Mouse (Mus musculus) neural tube, embryonic 15.5 days (tissue): Measurements from ENCODE around the gene Tmem106c. TPM values are rescaled to one million over a fixed set of nuclear protein-coding genes. Genes with fewer than 3 reads are reported as not detected.

Experiments
- ATAC-seq: fragments of 200-750 bp; cut with Nextera tagmentation; 2 replicates; pipeline ENCODE4 v1.8.0; 2017; ENCODE audit warnings: mild to moderate bottlenecking, moderate TSS enrichment, moderate library complexity; ENCODE audit not compliant: low FRiP score
- H3K27ac ChIP-seq: fragments of 300-500 bp; sonication (generic); replicated peaks from 2 replicates; pipeline ENCODE4 v1.5.1; 2015; ENCODE audit warnings: mild to moderate bottlenecking, inconsistent platforms
- H3K27me3 ChIP-seq: fragments of 300-500 bp; sonication (generic); replicated peaks from 2 replicates; pipeline ENCODE4 v1.6.1; 2015; ENCODE audit warnings: inconsistent platforms
- H3K36me3 ChIP-seq: fragments of 300-500 bp; sonication (generic); 2 replicates; pipeline ENCODE4 v1.6.1; 2015; ENCODE audit warnings: inconsistent platforms
- H3K4me1 ChIP-seq: fragments of 300-500 bp; sonication (generic); 2 replicates; pipeline ENCODE4 v1.6.1; 2015; ENCODE audit warnings: inconsistent platforms
- H3K4me2 ChIP-seq: fragments of 300-500 bp; sonication (generic); 2 replicates; pipeline ENCODE4 v1.6.1; 2015; ENCODE audit warnings: inconsistent platforms, mild to moderate bottlenecking, moderate library complexity
- H3K4me3 ChIP-seq: fragments of 300-500 bp; sonication (generic); replicated peaks from 2 replicates; pipeline ENCODE4 v1.5.1; 2015; ENCODE audit warnings: mild to moderate bottlenecking, inconsistent platforms
- H3K9ac ChIP-seq: fragments of 300-500 bp; sonication (generic); replicated peaks from 2 replicates; pipeline ENCODE4 v1.6.1; 2015; ENCODE audit warnings: mild to moderate bottlenecking, inconsistent platforms
- H3K9me3 ChIP-seq: fragments of 300-500 bp; sonication (generic); replicated peaks from 2 replicates; pipeline ENCODE4 v1.6.1; 2016; ENCODE audit warnings: inconsistent platforms
- WGBS: fragments of 180-500 bp; shearing (Covaris S2); methylation state at CpG from one replicate; pipeline ENCODE4 v1.1.7; 2015; ENCODE audit warnings: mixed read lengths; 5-methylcytosine and 5-hydroxymethylcytosine counted together
- polyA plus RNA-seq: library from polyadenylated mRNA; unstranded; fragments of >200 nt; fragmentation: Nextera tagmentation; extraction: Ambion mirVana; gene quantifications from 2 replicates; pipeline ENCODE4 v1.2.1, GENCODE M21; 2015

The Tmem106c gene
- polyA plus RNA-seq, 1 experiment from 2014 or later, result 48.6 TPM

GRCm38 (mm10) chr15:97990124-97990523, 26.1 kb downstream of the Tmem106c start:
- 0% methylated on average over 6 of the region's 6 CpGs for WGBS
- no peaks in the 10 kb centered on the region for H3K36me3 ChIP-seq
- H3K27me3 ChIP-seq, result no peaks in the 10 kb centered on the region
- H3K9me3 ChIP-seq, result no peaks in the 10 kb centered on the region
- H3K4me2 ChIP-seq, result peak overlapping the region; percentile 32
- H3K4me1 ChIP-seq, result peaks cover 44% of the 10 kb centered on the region
- 0 out of 2 replicates have a peak overlapping the region, but pooled peaks have one; percentile 45 for H3K27ac ChIP-seq
- no peak for ATAC-seq
- H3K4me3 ChIP-seq, result no peak overlapping the region
- no peak overlapping the region for H3K9ac ChIP-seq

- Histone ChIP-seq H3K4me3 (no peak overlapping the region), H3K27me3 (no peaks in the 10 kb centered on the region), H3K4me1 (peaks cover 47% of the 10 kb centered on the region), H3K27ac (no peak overlapping the region), H3K9ac (no peak overlapping the region), H3K36me3 (no peaks in the 10 kb centered on the region), H3K9me3 (no peaks in the 10 kb centered on the region), H3K4me2 (no peak overlapping the region)
- no peak for ATAC-seq
- WGBS, result 21% methylated on average over 4 of the region's 4 CpGs
Observed at GRCm38 (mm10) chr15:97990721-97991120, 26.7 kb downstream of the Tmem106c start.

GRCm38 (mm10) chr15:97991285-97991895, 27.4 kb downstream of the Tmem106c start:
- 18% methylated on average over 12 of the region's 12 CpGs for WGBS
- no peak overlapping the region for H3K27ac ChIP-seq
- H3K9me3 ChIP-seq, result no peaks in the 10 kb centered on the region
- no peaks in the 10 kb centered on the region for H3K36me3 ChIP-seq
- no peak overlapping the region for H3K9ac ChIP-seq
- no peak for ATAC-seq
- H3K4me2 ChIP-seq, result no peak overlapping the region
- H3K4me1 ChIP-seq, result peaks cover 54% of the 10 kb centered on the region
- no peak overlapping the region for H3K4me3 ChIP-seq
- H3K27me3 ChIP-seq, result no peaks in the 10 kb centered on the region

GRCm38 (mm10) chr15:97992027-97992711, 28.2 kb downstream of the Tmem106c start:
- 40% methylated on average over 13 of the region's 13 CpGs for whole genome bisulfite sequencing
- ATAC-seq, result peak; percentile 31
- Histone ChIP-seq H3K4me1 (peaks cover 61% of the 10 kb centered on the region), H3K9me3 (no peaks in the 10 kb centered on the region), H3K27ac (peak overlapping the region; percentile 88), H3K27me3 (no peaks in the 10 kb centered on the region), H3K4me2 (peak overlapping the region; percentile 68), H3K9ac (peak overlapping the region; percentile 55; the same call in 1 of the 2 replicates), H3K4me3 (peak overlapping the region; percentile 34), H3K36me3 (no peaks in the 10 kb centered on the region)

GRCm38 (mm10) chr15:97992712-97993286, 28.8 kb downstream of the Tmem106c start:
- peak overlapping the region; percentile 55 for H3K9ac ChIP-seq
- no peaks in the 10 kb centered on the region for H3K9me3 ChIP-seq
- WGBS, result 3% methylated on average over 18 of the region's 18 CpGs
- H3K27me3 ChIP-seq, result 0 out of 2 replicates have a peak, but pooled peaks cover 1% of the 10 kb centered on the region
- H3K27ac ChIP-seq, result peak overlapping the region; percentile 88
- ATAC-seq, result peak; percentile 95
- H3K4me1 ChIP-seq, result peaks cover 64% of the 10 kb centered on the region
- H3K4me3 ChIP-seq, result peak overlapping the region; percentile 34
- H3K4me2 ChIP-seq, result peak overlapping the region; percentile 68
- H3K36me3 ChIP-seq, result no peaks in the 10 kb centered on the region

- 40% methylated on average over 13 of the region's 13 CpGs for WGBS
- no peak overlapping the region for H3K4me2 ChIP-seq
- no peaks in the 10 kb centered on the region for H3K9me3 ChIP-seq
- no peaks in the 10 kb centered on the region for H3K36me3 ChIP-seq
- H3K27ac ChIP-seq, result peak overlapping the region; percentile 24
- no peak overlapping the region for H3K4me3 ChIP-seq
- ATAC-seq, result peak; percentile 30; the same call in 1 of the 2 replicates
- H3K9ac ChIP-seq, result no peak overlapping the region
- H3K4me1 ChIP-seq, result peaks cover 71% of the 10 kb centered on the region
- H3K27me3 ChIP-seq, result peaks cover 28% of the 10 kb centered on the region
Observed at GRCm38 (mm10) chr15:97996716-97997256, 32.8 kb downstream of the Tmem106c start.

GRCm38 (mm10) chr15:97999546-97999945, 35.5 kb downstream of the Tmem106c start:
- H3K4me3 ChIP-seq, result no peak overlapping the region
- H3K4me1 ChIP-seq, result peaks cover 81% of the 10 kb centered on the region
- no peak overlapping the region; the same call in 1 of the 2 replicates for H3K4me2 ChIP-seq
- H3K9me3 ChIP-seq, result no peaks in the 10 kb centered on the region
- H3K9ac ChIP-seq, result 0 out of 2 replicates have a peak overlapping the region, but pooled peaks have one; percentile 1
- WGBS, result 32% methylated on average over 13 of the region's 13 CpGs
- no peak overlapping the region for H3K27ac ChIP-seq
- peaks cover 46% of the 10 kb centered on the region for H3K27me3 ChIP-seq
- H3K36me3 ChIP-seq, result no peaks in the 10 kb centered on the region
- ATAC-seq, result no peak

- ATAC-seq, result no peak
- WGBS, result 11% methylated on average over 7 of the region's 7 CpGs
- Histone ChIP-seq H3K27me3 (peaks cover 50% of the 10 kb centered on the region), H3K9me3 (no peaks in the 10 kb centered on the region), H3K36me3 (no peaks in the 10 kb centered on the region), H3K4me1 (peaks cover 86% of the 10 kb centered on the region), H3K4me2 (no peak overlapping the region; the same call in 1 of the 2 replicates), H3K9ac (peak overlapping the region; percentile 1; the same call in 1 of the 2 replicates), H3K27ac (no peak overlapping the region), H3K4me3 (no peak overlapping the region)
Observed at GRCm38 (mm10) chr15:97999991-98000390, 36.0 kb downstream of the Tmem106c start.

GRCm38 (mm10) chr15:98001321-98002112, 37.5 kb downstream of the Tmem106c start:
- Histone ChIP-seq H3K4me2 (peak overlapping the region; percentile 92), H3K27ac (peak overlapping the region; percentile 63), H3K4me3 (peak overlapping the region; percentile 46), H3K9me3 (no peaks in the 10 kb centered on the region), H3K4me1 (peaks cover 80% of the 10 kb centered on the region), H3K9ac (peak overlapping the region; percentile 36), H3K36me3 (no peaks in the 10 kb centered on the region), H3K27me3 (peaks cover 63% of the 10 kb centered on the region)
- 1% methylated on average over 37 of the region's 37 CpGs for WGBS
- ATAC-seq, result peak; percentile 6; the same call in 1 of the 2 replicates

GRCm38 (mm10) chr15:98002113-98002990, 38.4 kb downstream of the Tmem106c start:
- H3K4me1 ChIP-seq, result peaks cover 71% of the 10 kb centered on the region
- under 1% methylated on average over 42 of the region's 42 CpGs for WGBS

More at GRCm38 (mm10) chr15:98002113-98002990, 38.4 kb downstream of the Tmem106c start:
- Histone ChIP-seq H3K9me3 (no peaks in the 10 kb centered on the region), H3K4me3 (peak overlapping the region; percentile 46), H3K27ac (peak overlapping the region; percentile 63), H3K9ac (peak overlapping the region; percentile 36), H3K27me3 (peaks cover 65% of the 10 kb centered on the region), H3K4me2 (peak overlapping the region; percentile 92), H3K36me3 (no peaks in the 10 kb centered on the region)
- peak; percentile 30; the same call in 1 of the 2 replicates for ATAC-seq
